Mouse (Mus musculus) heart, postnatal 0 days (tissue): ENCODE data around the gene Lpin1.

Experiments
- CTCF ChIP-seq: IDR thresholded peaks from 2 replicates; pipeline ENCODE4 v1.5.1; 2016; ENCODE audit warnings: antibody characterized with exemption, control low read depth, low read depth
- EP300 ChIP-seq: IDR thresholded peaks from 2 replicates; pipeline ENCODE4 v1.6.1; 2016; ENCODE audit warnings: antibody characterized with exemption, low read depth

GRCm38 (mm10) chr12:16599359-16599758 lies 11.4 kb downstream of the Lpin1 start:
- TF ChIP-seq CTCF: no peak
- TF ChIP-seq EP300: no peak
